Mouse (Mus musculus): ENCODE measurements around the gene Smcr8. TPM values are rescaled to one million over a fixed set of nuclear protein-coding genes. Genes with fewer than 3 reads are reported as not detected.
A peak's percentile ranks its signal among the peaks of the same experiment; 100 is the strongest.
"Not testable (repeated sequence)": the region's sequence is repeated elsewhere in the genome, so short reads cannot be mapped to it uniquely, and the experiment has no call there.

Smcr8 gene
- polyA plus RNA-seq, 1 experiment: 13.0 TPM

DNA sequence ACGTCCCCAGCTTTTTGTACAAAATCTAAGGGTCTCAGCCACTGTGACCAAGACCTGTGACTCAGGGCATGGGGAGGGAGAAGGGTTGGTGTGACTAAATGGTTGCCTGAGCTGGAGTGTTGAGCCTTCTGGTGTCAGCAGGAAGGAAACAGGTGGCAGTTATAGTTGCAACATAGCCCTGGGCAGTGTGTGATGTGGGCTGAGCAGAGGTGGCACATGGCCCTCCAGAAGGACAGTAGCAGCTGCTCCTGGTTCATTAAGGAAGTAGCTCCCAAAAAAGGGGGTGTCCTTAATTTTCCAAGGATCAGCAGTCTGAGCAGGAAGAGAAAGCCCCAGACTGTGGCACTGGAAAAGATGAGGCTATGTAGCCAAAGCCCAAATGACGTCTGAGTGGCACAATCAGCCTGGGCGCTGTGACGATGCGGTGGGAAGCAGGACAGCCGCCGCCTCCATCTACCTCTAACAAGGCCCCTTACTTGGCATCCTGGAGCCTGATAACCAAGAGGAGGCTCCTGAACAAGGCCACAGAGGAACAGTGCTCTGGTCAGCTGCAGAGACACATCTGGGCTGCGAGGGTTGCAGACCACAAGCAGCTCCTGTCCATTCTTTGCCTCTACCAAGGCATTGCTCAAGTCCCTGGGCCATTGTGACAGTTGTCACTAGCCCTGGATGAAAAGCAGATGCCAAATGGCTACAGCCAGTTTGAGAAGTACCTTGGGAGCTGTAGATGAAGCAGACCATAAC, 7.0 kb downstream of the Smcr8 start:
- no peak for DNase-seq (ENCODE audit: low read depth)
- TF ChIP-seq POLR2A (IDR thresholded peaks at IDR 0.05; ENCODE audit: borderline replicate concordance, extremely low read depth, insufficient read depth, insufficient read length, poor library complexity, severe bottlenecking) (no peak), CTCF (IDR thresholded peaks at IDR 0.05; ENCODE audit: borderline replicate concordance, extremely low read depth, insufficient read depth, insufficient read length) (no peak)

DNA sequence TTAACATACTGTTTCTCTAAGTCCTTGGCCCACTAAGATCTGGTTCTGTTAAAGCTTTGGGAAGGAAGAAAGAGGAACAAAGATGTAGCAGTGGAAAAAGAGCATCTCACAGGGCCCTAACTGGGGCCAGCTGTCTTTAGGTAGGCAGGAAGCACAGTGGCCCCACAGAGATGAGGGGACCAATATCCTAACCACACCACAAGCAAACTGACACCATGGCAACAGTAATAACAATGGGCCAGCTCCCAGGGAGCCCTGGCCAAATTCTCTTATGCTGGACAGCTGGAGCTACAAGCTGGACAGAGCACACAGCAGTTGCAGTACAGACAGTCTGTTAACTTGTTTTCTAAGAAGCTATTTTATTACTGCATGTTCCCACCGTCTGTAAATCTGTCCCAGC, 10.3 kb downstream of the Smcr8 start:
- DNase-seq (ENCODE audit: low read depth): peak; percentile 24
- no peak for TF ChIP-seq CTCF (IDR thresholded peaks at IDR 0.05; ENCODE audit: borderline replicate concordance, extremely low read depth, insufficient read depth, insufficient read length)
- no peak for TF ChIP-seq POLR2A (IDR thresholded peaks at IDR 0.05; ENCODE audit: borderline replicate concordance, extremely low read depth, insufficient read depth, insufficient read length, poor library complexity, severe bottlenecking)

- DNase-seq (ENCODE audit: low read depth): no peak
- TF ChIP-seq POLR2A (IDR thresholded peaks at IDR 0.05; ENCODE audit: borderline replicate concordance, extremely low read depth, insufficient read depth, insufficient read length, poor library complexity, severe bottlenecking): no peak
- TF ChIP-seq CTCF (IDR thresholded peaks at IDR 0.05; ENCODE audit: borderline replicate concordance, extremely low read depth, insufficient read depth, insufficient read length): no peak
Observed at GRCm38 (mm10) chr11:60790472-60790871, 13.1 kb downstream of the Smcr8 start.

DNA sequence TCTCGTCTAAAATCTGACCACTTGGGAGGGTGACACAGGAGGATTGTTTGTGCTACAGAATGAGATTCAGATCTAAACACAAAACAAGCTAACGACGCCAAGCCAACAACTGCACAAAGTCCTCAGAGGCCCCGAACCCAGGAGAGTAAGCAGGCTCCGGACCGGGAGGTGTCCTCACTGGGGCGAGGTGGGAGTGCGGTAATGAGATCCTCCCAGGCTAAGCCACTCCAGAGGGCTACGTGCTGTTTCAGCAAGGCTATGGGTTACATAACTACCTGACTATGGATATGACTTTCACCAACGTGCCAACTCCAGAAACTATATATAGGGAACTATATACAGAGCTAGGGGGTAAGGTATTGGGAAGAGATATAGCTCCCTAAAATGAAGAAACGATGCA, 19.0 kb downstream of the Smcr8 start:
- TF ChIP-seq CTCF (IDR thresholded peaks at IDR 0.05; ENCODE audit: borderline replicate concordance, extremely low read depth, insufficient read depth, insufficient read length) (no peak), POLR2A (IDR thresholded peaks at IDR 0.05; ENCODE audit: borderline replicate concordance, extremely low read depth, insufficient read depth, insufficient read length, poor library complexity, severe bottlenecking) (no peak)
- no peak for DNase-seq (ENCODE audit: low read depth)

DNA sequence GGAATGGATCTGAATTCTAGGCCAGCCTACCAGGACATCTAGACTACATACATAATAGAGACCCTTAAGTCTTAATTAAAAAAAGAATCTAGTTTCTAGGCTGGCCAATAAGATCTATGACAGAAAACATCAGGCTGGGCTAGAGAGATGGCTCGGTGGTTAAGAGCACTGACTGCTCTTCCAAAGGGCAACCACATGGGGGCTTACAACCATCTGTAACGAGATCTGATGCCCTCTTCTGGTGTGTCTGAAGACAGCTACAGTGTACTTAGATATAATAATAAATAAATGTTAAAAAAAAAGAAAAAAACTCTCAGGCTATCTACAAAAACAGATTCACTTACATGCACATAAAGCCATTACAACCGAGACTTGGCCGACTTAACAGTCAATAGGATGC, 22.7 kb downstream of the Smcr8 start:
- TF ChIP-seq CTCF (IDR thresholded peaks at IDR 0.05; ENCODE audit: borderline replicate concordance, extremely low read depth, insufficient read depth, insufficient read length): no peak
- no peak for TF ChIP-seq POLR2A (IDR thresholded peaks at IDR 0.05; ENCODE audit: borderline replicate concordance, extremely low read depth, insufficient read depth, insufficient read length, poor library complexity, severe bottlenecking)
- DNase-seq (ENCODE audit: low read depth): no peak

- TF ChIP-seq CTCF (IDR thresholded peaks at IDR 0.05; ENCODE audit: borderline replicate concordance, extremely low read depth, insufficient read depth, insufficient read length) (no peak), POLR2A (IDR thresholded peaks at IDR 0.05; ENCODE audit: borderline replicate concordance, extremely low read depth, insufficient read depth, insufficient read length, poor library complexity, severe bottlenecking) (no peak)
- no peak for DNase-seq (ENCODE audit: low read depth)
Observed at GRCm38 (mm10) chr11:60800892-60801291, 23.6 kb downstream of the Smcr8 start.

GRCm38 (mm10) chr11:60808286-60809070, 31.2 kb downstream of the Smcr8 start:
- peak; percentile 63 for DNase-seq (ENCODE audit: low read depth)
- TF ChIP-seq POLR2A (IDR thresholded peaks at IDR 0.05; ENCODE audit: borderline replicate concordance, extremely low read depth, insufficient read depth, insufficient read length, poor library complexity, severe bottlenecking) (no peak), CTCF (IDR thresholded peaks at IDR 0.05; ENCODE audit: borderline replicate concordance, extremely low read depth, insufficient read depth, insufficient read length) (no peak)

- TF ChIP-seq CTCF (IDR thresholded peaks at IDR 0.05; ENCODE audit: borderline replicate concordance, extremely low read depth, insufficient read depth, insufficient read length) (no peak), POLR2A (IDR thresholded peaks at IDR 0.05; ENCODE audit: borderline replicate concordance, extremely low read depth, insufficient read depth, insufficient read length, poor library complexity, severe bottlenecking) (no peak)
- DNase-seq (ENCODE audit: low read depth): no peak
Observed at GRCm38 (mm10) chr11:60809546-60809945, 32.2 kb downstream of the Smcr8 start.

GRCm38 (mm10) chr11:60810046-60810965, 33.0 kb downstream of the Smcr8 start:
- TF ChIP-seq POLR2A (IDR thresholded peaks at IDR 0.05; ENCODE audit: borderline replicate concordance, extremely low read depth, insufficient read depth, insufficient read length, poor library complexity, severe bottlenecking): no peak
- TF ChIP-seq CTCF (IDR thresholded peaks at IDR 0.05; ENCODE audit: borderline replicate concordance, extremely low read depth, insufficient read depth, insufficient read length): no peak

DNA sequence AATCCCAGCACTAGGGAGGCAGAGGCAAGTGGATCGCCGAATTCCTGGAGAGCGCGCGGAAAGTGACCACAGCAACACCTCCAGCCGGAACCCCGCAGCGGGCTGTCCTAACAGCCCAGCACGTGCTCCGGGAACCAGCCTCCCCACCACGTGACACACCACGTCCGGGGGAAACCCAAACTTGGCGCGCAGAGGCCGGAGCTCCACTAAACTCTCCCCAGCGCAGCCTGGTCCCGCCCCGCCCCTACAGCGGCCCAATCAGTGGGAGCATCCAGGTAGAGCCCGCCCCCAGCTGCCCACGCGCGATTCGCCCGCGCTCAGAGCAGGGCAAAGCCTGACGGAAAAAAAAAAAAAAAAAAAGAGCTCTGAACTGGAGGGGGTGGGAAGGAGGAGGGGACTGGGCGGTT, 33.7 kb downstream of the Smcr8 start:
- DNase-seq (ENCODE audit: low read depth): peak; percentile 96

More at GRCm38 (mm10) chr11:60810046-60810965, 33.0 kb downstream of the Smcr8 start:
- no peak for DNase-seq (ENCODE audit: low read depth)

GRCm38 (mm10) chr11:60811618-60812017, 34.3 kb downstream of the Smcr8 start, which contains the start of gene Shmt1:
Gene Shmt1 (minus strand): TSS chr11:60811718.
- DNase-seq (ENCODE audit: low read depth): not testable (repeated sequence)

More for the DNA sequence above, 33.7 kb downstream of the Smcr8 start:
- TF ChIP-seq CTCF (IDR thresholded peaks at IDR 0.05; ENCODE audit: borderline replicate concordance, extremely low read depth, insufficient read depth, insufficient read length): no peak
- TF ChIP-seq POLR2A (IDR thresholded peaks at IDR 0.05; ENCODE audit: borderline replicate concordance, extremely low read depth, insufficient read depth, insufficient read length, poor library complexity, severe bottlenecking): no peak

All from brain, embryonic 14.5 days (tissue).